Mouse (Mus musculus) CH12.LX (cell line): ENCODE results near the gene Tpra1.

Source experiments
- CHD1 ChIP-seq: IDR thresholded peaks from 2 replicates; pipeline ENCODE4 v1.6.1; 2012; ENCODE audit warnings: low read depth, low read length, improper control_type of control experiment, inconsistent platforms
- CTCF ChIP-seq, 2 experiments: IDR thresholded peaks in 1 of 2; conservative IDR thresholded peaks in 1 of 2; 2 replicates each; pipeline ENCODE4 v1.5.1; 2011 to 2012; ENCODE audit warnings: low read depth in 2 of 2, low read length in 2 of 2, improper control_type of control experiment in 1 of 2, inconsistent platforms in 1 of 2, mild to moderate bottlenecking in 1 of 2, moderate library complexity in 1 of 2
- EP300 ChIP-seq: IDR thresholded peaks from 2 replicates; pipeline ENCODE4 v1.6.1; 2011; ENCODE audit warnings: low read length, improper control_type of control experiment
- JUND ChIP-seq: conservative IDR thresholded peaks from 2 replicates; pipeline ENCODE4 v1.6.1; 2011; ENCODE audit warnings: low read depth, low read length, improper control_type of control experiment
- KAT2A ChIP-seq: IDR thresholded peaks from 2 replicates; pipeline ENCODE4 v1.6.1; 2012; ENCODE audit warnings: low read length, improper control_type of control experiment, inconsistent platforms; ENCODE audit not compliant: insufficient replicate concordance
- MAFK ChIP-seq: IDR thresholded peaks from 2 replicates; pipeline ENCODE4 v1.6.1; 2011; ENCODE audit warnings: low read length, improper control_type of control experiment; ENCODE audit not compliant: insufficient replicate concordance
- MAZ ChIP-seq: IDR thresholded peaks from 2 replicates; pipeline ENCODE4 v1.6.1; 2012; ENCODE audit warnings: low read depth, mild to moderate bottlenecking, inconsistent platforms, low read length, improper control_type of control experiment, moderate library complexity
- MEF2A ChIP-seq: IDR thresholded peaks from 2 replicates; pipeline ENCODE4 v1.6.1; 2014; ENCODE audit warnings: low read depth, mild to moderate bottlenecking, inconsistent platforms, low read length, improper control_type of control experiment, borderline replicate concordance
- MXI1 ChIP-seq: IDR thresholded peaks from 2 replicates; pipeline ENCODE4 v1.6.1; 2011; ENCODE audit warnings: mild to moderate bottlenecking, low read depth, low read length, improper control_type of control experiment
- POLR2A ChIP-seq: IDR thresholded peaks from 2 replicates; pipeline ENCODE4 v1.6.1; 2011; ENCODE audit warnings: low read depth, mild to moderate bottlenecking, improper control_type of control experiment, low read length
- TCF12 ChIP-seq: IDR thresholded peaks from 2 replicates; pipeline ENCODE4 v1.6.1; 2014; ENCODE audit warnings: low read depth, mild to moderate bottlenecking, inconsistent platforms, low read length, improper control_type of control experiment
- USF1 ChIP-seq: IDR thresholded peaks from 2 replicates; pipeline ENCODE4 v1.6.1; 2014; ENCODE audit warnings: low read depth, mild to moderate bottlenecking, inconsistent platforms, low read length, improper control_type of control experiment
- ZKSCAN1 ChIP-seq: IDR thresholded peaks from 2 replicates; pipeline ENCODE4 v1.6.1; 2012; ENCODE audit warnings: low read depth, inconsistent platforms, low read length, improper control_type of control experiment, borderline replicate concordance
- ZNF384 ChIP-seq: IDR thresholded peaks from 2 replicates; pipeline ENCODE4 v1.6.1; 2012; ENCODE audit warnings: low read depth, low read length, improper control_type of control experiment, inconsistent platforms

- TF ChIP-seq MEF2A = no peak
- no peak for TF ChIP-seq USF1
- no peak for TF ChIP-seq ZKSCAN1
- TF ChIP-seq CTCF (conservative IDR thresholded peaks at IDR 0.05 in 1 of 2, IDR thresholded peaks at IDR 0.05 in 1 of 2; ENCODE audit: low read depth in 2 of 2, low read length in 2 of 2) = no peak
- TF ChIP-seq TCF12 = no peak
- TF ChIP-seq JUND = no peak
- TF ChIP-seq KAT2A = no peak
- no peak for TF ChIP-seq EP300
- TF ChIP-seq MAZ = no peak
- TF ChIP-seq MAFK = no peak
- TF ChIP-seq CHD1 = no peak
- no peak for TF ChIP-seq ZNF384
- no peak; the same call in 1 of the 2 replicates for TF ChIP-seq POLR2A
- TF ChIP-seq MXI1 = no peak
Measured at GRCm38 (mm10) chr6:88901471-88901870, 580 bp upstream of the Tpra1 start.
